Mouse (Mus musculus) forebrain, embryonic 15.5 days (tissue): Measurements from ENCODE around the gene Lamc3. TPM values are rescaled to one million over a fixed set of nuclear protein-coding genes. Genes with fewer than 3 reads are reported as not detected.

Experiments used
- polyA plus RNA-seq: library from polyadenylated mRNA; unstranded; fragments of >200 nt; fragmentation: Nextera tagmentation; extraction: Ambion mirVana; gene quantifications from 2 replicates; pipeline ENCODE4 v1.2.1, GENCODE M21; 2015

The Lamc3 gene
- polyA plus RNA-seq, 1 experiment from 2014 or later: 2.9 TPM

Other genes with a start within 250 kb of the Lamc3 start
- gene Prdm12, start 247.3 kb upstream of the Lamc3 start, polyA plus RNA-seq: 2.9 and 4.1 TPM in 2 replicates
- 41.6 and 44.2 TPM in 2 replicates for gene Exosc2, start 216.6 kb upstream of the Lamc3 start, polyA plus RNA-seq
- gene Abl1, start 198.9 kb upstream of the Lamc3 start, polyA plus RNA-seq: 23.6 and 23.7 TPM in 2 replicates
- gene Qrfp, start 76.7 kb upstream of the Lamc3 start, polyA plus RNA-seq: 0.08 and 0.20 TPM in 2 replicates
- 3.2 TPM in 2 replicates for gene Fibcd1, start 41.3 kb upstream of the Lamc3 start, polyA plus RNA-seq
- gene Aif1l, start 62.8 kb downstream of the Lamc3 start, polyA plus RNA-seq: 46.8 and 52.2 TPM in 2 replicates
- 72.9 and 77.6 TPM in 2 replicates for gene Nup214, start 87.1 kb downstream of the Lamc3 start, polyA plus RNA-seq
- 0.46 and 0.54 TPM in 2 replicates for gene Fam78a, start 197.6 kb downstream of the Lamc3 start, polyA plus RNA-seq
- 16.4 and 17.0 TPM in 2 replicates for gene Plpp7, start 208.2 kb downstream of the Lamc3 start, polyA plus RNA-seq